Mouse (Mus musculus) heart, adult 2 months (tissue): ENCODE measurements around the gene Cyp2d26. TPM values are rescaled to one million over a fixed set of nuclear protein-coding genes. Genes with fewer than 3 reads are reported as not detected.

Experiments used
- DNase-seq, 2 experiments: peaks; one replicate each; pipeline ENCODE4 v3.0.0; 2021
- H3K27ac ChIP-seq: fragments of 200-600 bp; 2 replicates; pipeline ENCODE4 v1.8.1; 2022
- H3K27me3 ChIP-seq: fragments of 200-500 bp; 2 replicates; pipeline ENCODE4 v1.6.1; 2012; ENCODE audit warnings: mild to moderate bottlenecking, low read length, inconsistent platforms, mixed read lengths; ENCODE audit not compliant: control insufficient read depth, insufficient read depth
- H3K36me3 ChIP-seq: fragments of 200-500 bp; 2 replicates; pipeline ENCODE4 v1.6.1; 2012; ENCODE audit warnings: low read length, inconsistent platforms; ENCODE audit not compliant: control insufficient read depth, insufficient read depth
- H3K4me1 ChIP-seq: fragments of 200-500 bp; 2 replicates; pipeline ENCODE4 v1.6.1; 2011; ENCODE audit warnings: low read length; ENCODE audit not compliant: control insufficient read depth, insufficient read depth
- H3K4me3 ChIP-seq: fragments of 200-600 bp; 2 replicates; pipeline ENCODE4 v1.8.1; 2022
- H3K79me2 ChIP-seq: fragments of 200-500 bp; replicated peaks from 2 replicates; pipeline ENCODE4 v1.6.1; 2012; ENCODE audit warnings: mild to moderate bottlenecking, inconsistent platforms, low read length, moderate library complexity, mixed read lengths; ENCODE audit not compliant: control insufficient read depth, insufficient read depth
- H3K9ac ChIP-seq: fragments of 200-500 bp; 2 replicates; pipeline ENCODE4 v1.6.1; 2012; ENCODE audit warnings: low read depth, mild to moderate bottlenecking, control low read depth, inconsistent platforms, low read length, mixed read lengths
- CTCF ChIP-seq: fragments of 200-600 bp; IDR thresholded peaks from 2 replicates; pipeline ENCODE4 v1.8.1; 2022; ENCODE audit warnings: antibody characterized with exemption, mild to moderate bottlenecking, moderate library complexity
- EP300 ChIP-seq: fragments of 200-500 bp; IDR thresholded peaks from 2 replicates; pipeline ENCODE4 v1.6.1; 2011; ENCODE audit warnings: low read depth, low read length, control low read depth; ENCODE audit not compliant: insufficient read depth
- POLR2A ChIP-seq: fragments of 200-500 bp; IDR thresholded peaks from 2 replicates; pipeline ENCODE4 v1.6.1; 2011; ENCODE audit warnings: mild to moderate bottlenecking, low read depth, low read length, control low read depth; ENCODE audit not compliant: insufficient read depth
- WGBS: fragments of 180-500 bp; shearing (Covaris S2); methylation state at CpG from one replicate; pipeline ENCODE4 v1.1.7; 2018; 5-methylcytosine and 5-hydroxymethylcytosine counted together
- intact Hi-C: fragments of 180-260 bp; cut with DNase I; formaldehyde crosslinking; loops from one replicate; pipeline ENCODE4 v1.15.1; 2025
- long read RNA-seq: library from polyadenylated mRNA; stranded (forward); transcript quantifications from one replicate; pipeline ENCODE4 v2.0.0, GENCODE M21; 2021
- polyA plus RNA-seq: library from polyadenylated mRNA; depleted of rRNA; stranded (reverse); fragments of >200 nt; gene quantifications from 2 replicates; pipeline ENCODE4 v1.2.3, GENCODE M21; 2012; rRNA removed
- total RNA-seq, 2 experiments: library from RNA; stranded (reverse); gene quantifications; 2 replicates each; pipeline ENCODE4 v1.2.3; 2021

The Cyp2d26 gene
- total RNA-seq (not detected), polyA plus RNA-seq (1.3 TPM in 1 of 2 replicates, not detected in the other)
- long read RNA-seq = 0 reads

DNA sequence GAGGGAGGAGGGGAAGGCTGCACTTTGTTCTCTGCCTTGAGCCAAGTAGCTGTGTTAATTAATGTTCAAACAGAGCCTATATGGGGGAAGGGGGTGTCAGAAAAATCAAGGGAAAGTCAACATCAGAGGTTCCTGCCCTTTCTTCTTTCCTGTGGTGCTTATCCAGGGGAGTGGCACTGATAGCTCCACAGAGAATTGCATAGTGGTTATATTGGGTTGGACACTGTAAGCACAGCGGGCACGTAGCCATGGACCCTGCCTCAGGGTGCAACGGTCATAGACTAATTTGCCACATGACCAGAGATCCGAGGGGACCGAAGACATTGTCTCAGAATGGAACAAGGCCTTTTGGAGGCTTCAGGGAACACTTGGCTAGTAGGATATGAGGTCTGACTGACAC is at the start of gene Cyp2d26:
Gene Cyp2d26 (minus strand): TSS at position 18 of the 400 bp plus-strand sequence.
- H3K4me3 ChIP-seq = no peak within 1 kb of the TSS
- intact Hi-C loops = no loop called here
- no peaks in the 10 kb centered on the region for H3K36me3 ChIP-seq
- H3K9ac ChIP-seq = no peak within 1 kb of the TSS
- no peaks in the 10 kb centered on the region for H3K79me2 ChIP-seq
- WGBS = 78% methylated on average over 5 of the region's 5 CpGs
- no peaks in the 10 kb centered on the region; the same call in 1 of the 2 replicates for H3K27me3 ChIP-seq
- DNase-seq = no peak
- H3K27ac ChIP-seq = no peak within 1 kb of the TSS
- TF ChIP-seq EP300 (no peak), CTCF (no peak), POLR2A (no peak)
- no peaks in the 10 kb centered on the region for H3K4me1 ChIP-seq

GRCm38 (mm10) chr15:82839146-82839545 is 45.1 kb upstream of the Cyp2d26 start:
- TF ChIP-seq CTCF (no peak), POLR2A (no peak), EP300 (no peak)
- H3K79me2 ChIP-seq = no peaks in the 10 kb centered on the region
- intact Hi-C loops = no loop called here
- no peak overlapping the region for H3K4me3 ChIP-seq
- no peak overlapping the region for H3K27ac ChIP-seq
- no peak overlapping the region for H3K9ac ChIP-seq
- 92% methylated on average over 3 of the region's 3 CpGs for WGBS
- no peaks in the 10 kb centered on the region for H3K36me3 ChIP-seq
- H3K27me3 ChIP-seq = no peaks in the 10 kb centered on the region
- no peaks in the 10 kb centered on the region for H3K4me1 ChIP-seq
- no peak for DNase-seq

GRCm38 (mm10) chr15:82829917-82830316 is 35.8 kb upstream of the Cyp2d26 start:
- Histone ChIP-seq H3K36me3 (no peaks in the 10 kb centered on the region; the same call in 1 of the 2 replicates), H3K9ac (no peak overlapping the region), H3K27me3 (no peaks in the 10 kb centered on the region), H3K79me2 (0 out of 2 replicates have a peak, but pooled peaks cover 2% of the 10 kb centered on the region), H3K4me1 (no peaks in the 10 kb centered on the region; the same call in 1 of the 2 replicates), H3K27ac (no peak overlapping the region), H3K4me3 (no peak overlapping the region)
- no peak for DNase-seq
- intact Hi-C loops = no loop called here
- TF ChIP-seq POLR2A (no peak), EP300 (no peak), CTCF (no peak)
- WGBS = 87% methylated on average over 6 of the region's 6 CpGs

DNA sequence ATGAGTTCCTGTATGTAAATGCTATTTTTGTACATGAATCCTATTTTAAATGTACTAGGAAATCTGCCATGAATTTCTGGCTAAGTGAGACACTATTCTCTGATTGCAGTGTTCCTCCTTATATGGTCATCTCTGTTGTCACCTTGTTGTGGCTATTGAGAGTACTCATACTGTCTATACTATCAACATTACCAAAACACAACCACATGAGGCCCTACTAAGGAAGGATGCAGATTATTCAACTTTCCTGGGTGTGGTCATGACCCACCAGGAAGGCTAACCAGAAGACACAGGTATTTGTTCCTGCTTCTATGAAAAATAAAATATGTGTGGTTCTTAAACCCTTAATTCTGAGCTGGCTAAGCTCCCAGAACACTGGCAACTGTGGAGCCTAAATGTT is 31.8 kb upstream of the Cyp2d26 start:
- TF ChIP-seq CTCF (no peak), EP300 (no peak), POLR2A (no peak)
- Histone ChIP-seq H3K27ac (no peak overlapping the region), H3K4me3 (no peak overlapping the region), H3K9ac (no peak overlapping the region), H3K36me3 (no peaks in the 10 kb centered on the region; the same call in 1 of the 2 replicates), H3K79me2 (no peaks in the 10 kb centered on the region), H3K27me3 (no peaks in the 10 kb centered on the region), H3K4me1 (no peaks in the 10 kb centered on the region; the same call in 1 of the 2 replicates)
- intact Hi-C loops = no loop called here
- no peak for DNase-seq

DNA sequence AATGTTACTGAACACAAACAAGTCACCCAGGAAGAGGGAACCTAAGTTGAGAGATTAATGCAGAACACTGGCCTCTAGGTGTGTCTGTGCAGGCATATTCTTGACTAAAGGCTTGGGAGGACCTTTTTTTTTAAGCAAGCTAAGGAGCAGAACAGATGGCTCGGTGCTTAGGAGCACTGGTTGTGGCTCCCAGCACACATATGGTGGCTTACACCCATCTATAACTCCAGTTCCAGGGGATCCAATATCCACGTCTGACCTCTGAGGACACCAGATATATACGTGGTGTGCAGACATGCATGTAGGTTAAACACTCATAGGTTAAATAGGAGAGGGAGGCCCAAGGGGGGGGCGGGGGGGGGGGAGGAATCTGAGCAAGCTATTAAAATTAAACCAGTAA is 28.3 kb upstream of the Cyp2d26 start:
- no peak overlapping the region for H3K4me3 ChIP-seq
- no peaks in the 10 kb centered on the region for H3K79me2 ChIP-seq
- H3K9ac ChIP-seq = no peak overlapping the region
- intact Hi-C loops = no loop called here
- DNase-seq = no peak
- H3K27me3 ChIP-seq = no peaks in the 10 kb centered on the region
- no peaks in the 10 kb centered on the region; the same call in 1 of the 2 replicates for H3K4me1 ChIP-seq
- no peak overlapping the region for H3K27ac ChIP-seq
- no peaks in the 10 kb centered on the region; the same call in 1 of the 2 replicates for H3K36me3 ChIP-seq
- WGBS = 92% methylated on average over 3 of the region's 4 CpGs
- TF ChIP-seq EP300 = no peak
- no peak for TF ChIP-seq CTCF
- no peak for TF ChIP-seq POLR2A

DNA sequence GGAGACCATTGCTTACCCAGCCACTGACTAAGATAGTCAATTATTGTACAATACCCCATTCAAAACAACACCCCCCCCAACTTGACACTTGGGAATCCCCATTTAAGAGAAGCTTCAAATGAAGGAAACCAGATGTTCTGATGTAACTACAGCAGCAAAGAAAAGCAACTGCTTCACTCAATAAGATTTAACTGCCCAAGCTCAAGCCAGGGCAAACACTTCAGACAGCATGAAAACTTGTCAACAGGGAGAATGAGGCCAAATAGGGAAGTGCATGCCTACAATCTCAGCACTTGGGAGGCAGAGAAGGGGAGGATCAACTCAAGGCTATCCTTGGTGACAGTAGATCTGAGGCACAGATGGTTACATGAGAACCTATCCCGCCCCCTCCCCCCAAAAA is 27.6 kb upstream of the Cyp2d26 start:
- DNase-seq = no peak

More for the DNA sequence above, 27.6 kb upstream of the Cyp2d26 start:
- intact Hi-C loops = no loop called here
- Histone ChIP-seq H3K4me3 (no peak overlapping the region), H3K4me1 (no peaks in the 10 kb centered on the region; the same call in 1 of the 2 replicates), H3K9ac (no peak overlapping the region), H3K79me2 (no peaks in the 10 kb centered on the region), H3K27me3 (no peaks in the 10 kb centered on the region), H3K27ac (no peak overlapping the region), H3K36me3 (no peaks in the 10 kb centered on the region; the same call in 1 of the 2 replicates)
- TF ChIP-seq EP300 = no peak
- WGBS = 82% methylated on average over 1 of the region's 1 CpGs
